Mouse (Mus musculus): Measurements from ENCODE around the gene Bbx. TPM values are rescaled to one million over a fixed set of nuclear protein-coding genes. Genes with fewer than 3 reads are reported as not detected.

Gene Bbx
- polyA plus RNA-seq, 2 experiments: 1.8 to 3.4 TPM

DNA sequence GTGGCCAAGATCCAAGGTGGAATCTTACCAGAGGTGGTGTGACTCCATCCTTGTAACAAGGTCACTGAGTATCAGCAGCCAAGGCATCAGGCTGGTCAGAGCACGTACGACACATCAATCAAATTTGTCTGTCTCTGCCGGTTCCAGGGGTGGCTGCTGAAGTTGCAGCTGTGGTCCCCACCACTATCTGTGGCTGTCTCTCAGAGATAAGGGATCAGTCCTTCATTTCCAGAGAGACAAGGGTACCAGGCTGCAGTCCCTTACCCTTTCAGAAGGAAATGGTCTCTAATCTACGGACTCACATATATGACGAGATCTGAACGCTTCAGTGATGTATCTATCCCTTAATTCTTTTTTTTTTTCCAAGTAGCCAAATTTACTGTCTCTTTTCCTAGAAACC lies 245.6 kb downstream of the Bbx start:
- H3K27ac ChIP-seq: no peak overlapping the region
- 9% methylated on average over 6 of the region's 6 CpGs for WGBS (ENCODE audit: insufficient replicate concordance)
- ATAC-seq (ENCODE audit: insufficient read depth): no peak
- H3K9me3 ChIP-seq (ENCODE audit: control insufficient read depth, low read length): no peaks in the 10 kb centered on the region
- H3K4me1 ChIP-seq (replicated peaks; ENCODE audit: control insufficient read depth in 2 of 2, insufficient read depth in 2 of 2, low read length in 1 of 2): 0 out of 4 replicates have a peak, but pooled peaks cover 0 to 3% of the 10 kb centered on the region in 2 experiments
- H3K9ac ChIP-seq (replicated peaks): no peak overlapping the region
- no peak for DNase-seq (ENCODE audit: low read depth in 3 of 3, low spot score in 3 of 3)
- no peaks in the 10 kb centered on the region for H3K27me3 ChIP-seq (ENCODE audit: control insufficient read depth, insufficient read depth, low read length)
- no peaks in the 10 kb centered on the region for H3K36me3 ChIP-seq (replicated peaks; ENCODE audit: control insufficient read depth, insufficient read depth, low read depth)
- TF ChIP-seq EP300 (IDR thresholded peaks at IDR 0.05; ENCODE audit: low read depth) (no peak), CTCF (IDR thresholded peaks at IDR 0.05; ENCODE audit: low read depth) (no peak)
- H3K4me3 ChIP-seq (ENCODE audit: insufficient read depth in 1 of 2, low read depth in 2 of 2, low read length in 2 of 2): no peak overlapping the region
- H3K4me2 ChIP-seq (ENCODE audit: low read depth): no peak overlapping the region

DNA sequence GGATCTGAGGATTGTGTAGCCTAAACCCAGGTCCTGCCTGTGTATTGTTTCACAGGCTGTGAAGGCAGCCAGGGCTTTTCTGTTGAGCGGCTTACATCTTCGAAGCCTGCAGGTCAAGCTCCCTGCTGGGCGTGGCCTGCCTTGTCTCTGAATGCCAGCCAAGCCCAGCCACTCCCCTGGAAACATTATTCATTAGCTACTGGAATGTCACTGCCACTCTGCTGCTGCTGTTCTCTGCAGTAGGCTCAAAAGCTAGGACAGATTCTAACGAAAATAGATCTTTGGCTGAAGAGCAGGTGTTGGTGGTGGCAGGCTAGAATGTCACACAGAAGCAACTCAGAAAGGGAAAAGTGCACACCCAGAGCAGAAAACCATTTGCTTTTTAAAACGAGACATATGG lies 247.1 kb downstream of the Bbx start:
- WGBS (ENCODE audit: insufficient replicate concordance): 19% methylated on average over 5 of the region's 5 CpGs
- Histone ChIP-seq H3K36me3 (replicated peaks; ENCODE audit: control insufficient read depth, insufficient read depth, low read depth) (no peaks in the 10 kb centered on the region), H3K9me3 (ENCODE audit: control insufficient read depth, low read length) (no peaks in the 10 kb centered on the region), H3K9ac (replicated peaks) (no peak overlapping the region), H3K4me3 (ENCODE audit: insufficient read depth in 1 of 2, low read depth in 2 of 2, low read length in 2 of 2) (no peak overlapping the region), H3K27ac (no peak overlapping the region), H3K4me2 (ENCODE audit: low read depth) (no peak overlapping the region), H3K4me1 (replicated peaks; ENCODE audit: control insufficient read depth in 2 of 2, insufficient read depth in 2 of 2, low read length in 1 of 2) (0 out of 4 replicates have a peak, but pooled peaks cover 0 to 3% of the 10 kb centered on the region in 2 experiments), H3K27me3 (ENCODE audit: control insufficient read depth, insufficient read depth, low read length) (no peaks in the 10 kb centered on the region)
- ATAC-seq (ENCODE audit: insufficient read depth) (no peak), DNase-seq (ENCODE audit: low read depth in 3 of 3, low spot score in 3 of 3) (no peak)
- TF ChIP-seq CTCF (IDR thresholded peaks at IDR 0.05; ENCODE audit: low read depth): no peak
- TF ChIP-seq EP300 (IDR thresholded peaks at IDR 0.05; ENCODE audit: low read depth): no peak

DNA sequence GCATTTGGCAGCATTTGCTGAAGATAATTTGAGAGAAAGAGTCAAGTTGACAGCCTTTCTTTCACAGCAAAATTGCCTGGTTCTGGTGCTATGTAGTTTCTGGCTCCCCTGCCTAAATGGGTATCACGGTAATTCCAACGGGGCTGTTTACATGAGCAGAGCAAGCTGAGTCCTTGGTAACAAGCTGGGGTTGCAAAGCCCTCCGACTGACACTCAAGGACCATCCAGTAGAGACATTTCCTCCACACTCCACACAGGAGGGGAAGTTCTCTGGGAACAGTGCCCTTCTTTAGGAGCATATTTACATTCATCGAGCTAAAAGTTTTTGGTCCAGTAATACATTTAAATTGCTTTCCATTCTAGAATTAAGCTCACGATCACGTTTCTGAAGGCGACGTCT lies 249.2 kb downstream of the Bbx start:
- Histone ChIP-seq H3K36me3 (replicated peaks; ENCODE audit: control insufficient read depth, insufficient read depth, low read depth) (no peaks in the 10 kb centered on the region), H3K27ac (no peak overlapping the region), H3K27me3 (ENCODE audit: control insufficient read depth, insufficient read depth, low read length) (no peaks in the 10 kb centered on the region), H3K9ac (replicated peaks) (no peak overlapping the region), H3K4me2 (ENCODE audit: low read depth) (no peak overlapping the region), H3K4me1 (replicated peaks; ENCODE audit: control insufficient read depth in 2 of 2, insufficient read depth in 2 of 2, low read length in 1 of 2) (0 out of 4 replicates have a peak, but pooled peaks cover 0 to 3% of the 10 kb centered on the region in 2 experiments), H3K9me3 (ENCODE audit: control insufficient read depth, low read length) (no peaks in the 10 kb centered on the region), H3K4me3 (ENCODE audit: insufficient read depth in 1 of 2, low read depth in 2 of 2, low read length in 2 of 2) (no peak overlapping the region)
- TF ChIP-seq CTCF (IDR thresholded peaks at IDR 0.05; ENCODE audit: low read depth) (no peak), EP300 (IDR thresholded peaks at IDR 0.05; ENCODE audit: low read depth) (no peak)
- ATAC-seq (ENCODE audit: insufficient read depth) (no peak), DNase-seq (ENCODE audit: low read depth in 3 of 3, low spot score in 3 of 3) (no peak)
- 56% methylated on average over 8 of the region's 8 CpGs for WGBS (ENCODE audit: insufficient replicate concordance)

DNA sequence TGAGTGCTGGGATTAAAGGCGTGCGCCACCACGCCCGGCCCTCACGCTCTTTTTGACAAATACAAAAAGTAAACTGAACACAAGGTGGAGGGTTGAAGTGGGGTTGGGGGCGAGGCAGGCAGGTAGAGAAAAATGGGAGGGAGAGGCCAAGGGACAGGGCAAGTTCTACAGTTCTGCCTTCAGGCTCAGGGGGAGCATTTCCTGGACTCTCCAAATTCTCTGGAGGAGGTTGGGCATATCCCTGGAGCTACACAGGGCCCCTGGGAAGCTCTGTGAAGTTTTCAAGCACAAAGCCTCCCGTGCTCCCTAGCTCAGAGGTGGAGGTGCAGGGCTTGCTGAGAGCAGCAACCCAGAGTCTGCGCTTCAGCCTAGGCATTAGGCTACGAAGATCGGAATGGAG lies 249.6 kb downstream of the Bbx start:
- Histone ChIP-seq H3K4me1 (replicated peaks; ENCODE audit: control insufficient read depth in 2 of 2, insufficient read depth in 2 of 2, low read length in 1 of 2) (0 out of 4 replicates have a peak, but pooled peaks cover 0 to 3% of the 10 kb centered on the region in 2 experiments), H3K4me3 (ENCODE audit: insufficient read depth in 1 of 2, low read depth in 2 of 2, low read length in 2 of 2) (no peak overlapping the region), H3K9me3 (ENCODE audit: control insufficient read depth, low read length) (no peaks in the 10 kb centered on the region), H3K27me3 (ENCODE audit: control insufficient read depth, insufficient read depth, low read length) (no peaks in the 10 kb centered on the region), H3K36me3 (replicated peaks; ENCODE audit: control insufficient read depth, insufficient read depth, low read depth) (no peaks in the 10 kb centered on the region), H3K9ac (replicated peaks) (no peak overlapping the region), H3K4me2 (ENCODE audit: low read depth) (no peak overlapping the region), H3K27ac (no peak overlapping the region)
- DNase-seq (ENCODE audit: low read depth in 3 of 3, low spot score in 3 of 3): no peak
- ATAC-seq (ENCODE audit: insufficient read depth): no peak
- TF ChIP-seq EP300 (IDR thresholded peaks at IDR 0.05; ENCODE audit: low read depth) (no peak), CTCF (IDR thresholded peaks at IDR 0.05; ENCODE audit: low read depth) (no peak)
- 73% methylated on average over 10 of the region's 10 CpGs for WGBS (ENCODE audit: insufficient replicate concordance)

DNA sequence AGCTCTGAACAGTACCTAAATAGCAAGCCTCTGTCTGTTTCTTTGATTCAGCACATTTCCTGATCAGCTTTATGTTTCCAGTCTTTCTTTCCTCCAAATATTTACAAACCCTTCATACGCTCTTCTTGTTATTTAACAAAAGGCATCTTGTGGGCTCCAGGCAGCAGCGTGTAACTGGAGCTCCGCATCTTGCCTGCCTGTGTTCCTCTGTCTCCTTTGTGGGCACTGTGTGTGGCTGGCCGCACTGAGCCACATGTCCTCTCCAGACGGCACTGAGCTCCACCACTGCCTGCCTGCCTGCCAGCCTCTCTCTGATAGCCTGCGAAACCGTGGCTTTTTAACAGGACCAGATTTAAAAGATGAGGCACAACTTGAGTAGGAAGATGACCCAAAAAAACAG lies 259.4 kb downstream of the Bbx start:
- DNase-seq (ENCODE audit: low read depth in 3 of 3, low spot score in 3 of 3) (no peak), ATAC-seq (ENCODE audit: insufficient read depth) (no peak)
- TF ChIP-seq CTCF (IDR thresholded peaks at IDR 0.05; ENCODE audit: low read depth) (no peak), EP300 (IDR thresholded peaks at IDR 0.05; ENCODE audit: low read depth) (no peak)
- Histone ChIP-seq H3K27me3 (ENCODE audit: control insufficient read depth, insufficient read depth, low read length) (no peaks in the 10 kb centered on the region), H3K4me2 (ENCODE audit: low read depth) (no peak overlapping the region), H3K9ac (replicated peaks) (no peak overlapping the region), H3K9me3 (ENCODE audit: control insufficient read depth, low read length) (no peaks in the 10 kb centered on the region), H3K36me3 (replicated peaks; ENCODE audit: control insufficient read depth, insufficient read depth, low read depth) (no peaks in the 10 kb centered on the region), H3K4me3 (ENCODE audit: insufficient read depth in 1 of 2, low read depth in 2 of 2, low read length in 2 of 2) (no peak overlapping the region), H3K4me1 (replicated peaks; ENCODE audit: control insufficient read depth in 2 of 2, insufficient read depth in 2 of 2, low read length in 1 of 2) (no peaks in the 10 kb centered on the region), H3K27ac (no peak overlapping the region)
- 64% methylated on average over 7 of the region's 7 CpGs for WGBS (ENCODE audit: insufficient replicate concordance)

All from liver, embryonic 14.5 days (tissue).